Mouse (Mus musculus) cerebellum, adult 2 months (tissue): ENCODE measurements around the gene Mob2.

Experiments
- CTCF ChIP-seq: fragments of 200-500 bp; IDR thresholded peaks from 2 replicates; pipeline ENCODE4 v1.5.1; 2011; ENCODE audit warnings: low read depth, mild to moderate bottlenecking, control low read depth, low read length, moderate library complexity, borderline replicate concordance; ENCODE audit not compliant: insufficient read depth
- POLR2A ChIP-seq: fragments of 200-500 bp; IDR thresholded peaks from 2 replicates; pipeline ENCODE4 v1.6.1; 2011; ENCODE audit warnings: low read length, control low read depth, borderline replicate concordance; ENCODE audit not compliant: insufficient read depth

- TF ChIP-seq CTCF (no peak), POLR2A (no peak)
These were observed 24.0 kb upstream of the Mob2 start for GRCm38 (mm10) chr7:142084820-142085219.
